Mouse (Mus musculus): ENCODE measurements around the gene Mre11a. TPM values are rescaled to one million over a fixed set of nuclear protein-coding genes. Genes with fewer than 3 reads are reported as not detected.

The Mre11a gene
- polyA plus RNA-seq (2012; rRNA removed), result 2.1 and 3.8 TPM in 2 replicates

- peak; percentile 93 for DNase-seq
- Histone ChIP-seq H3K4me1 (ENCODE audit: control insufficient read depth, insufficient read depth, low read length) (no peaks in the 10 kb centered on the region; the same call in 1 of the 2 replicates), H3K4me3 (replicated peaks; ENCODE audit: extremely low read depth, low read depth, low read length) (peak within 1 kb of the TSS; percentile 92)
- TF ChIP-seq CTCF (IDR thresholded peaks at IDR 0.05; ENCODE audit: insufficient read depth, low read length) (no peak), POLR2A (IDR thresholded peaks at IDR 0.05; ENCODE audit: borderline replicate concordance, extremely low read depth, low read depth, low read length) (peak; percentile 66)
- under 1% methylated on average over 62 of the region's 62 CpGs for WGBS
These were observed at the start of gene Mre11a, which contains the start of gene Ankrd49 for GRCm38 (mm10) chr9:14784039-14785002. Gene Mre11a (plus strand): TSS chr9:14784654. Gene Ankrd49 (minus strand): TSS chr9:14784856.

DNA sequence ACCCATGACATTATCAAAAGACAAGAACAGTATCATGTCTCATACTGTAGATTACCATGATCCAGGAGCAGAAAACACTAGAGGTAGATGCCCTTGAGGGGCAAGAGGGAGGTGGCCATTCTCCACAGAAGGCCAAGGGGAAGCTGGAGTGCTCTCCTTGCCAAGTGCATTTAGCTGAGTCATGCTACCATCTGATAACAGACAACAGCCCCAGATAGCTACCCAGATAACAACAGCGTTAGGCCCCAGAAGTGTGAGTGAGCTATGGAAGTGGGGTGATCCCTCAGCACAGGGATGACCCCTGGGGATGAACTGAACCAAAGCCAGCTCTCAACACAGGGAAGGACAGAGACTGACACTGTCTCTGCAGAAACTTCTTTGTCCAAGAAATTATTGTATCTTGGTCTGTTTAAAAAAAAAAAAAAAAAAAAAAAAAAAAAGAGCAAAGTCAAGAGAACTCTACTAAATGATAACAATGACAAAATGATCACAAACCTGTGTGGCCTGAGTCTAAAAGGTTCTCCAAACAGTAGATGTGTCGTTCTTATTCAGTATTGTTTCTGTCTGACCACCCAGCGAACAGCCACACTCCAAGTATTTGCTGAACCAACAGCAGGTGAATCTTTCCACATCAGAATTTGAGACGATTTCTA is 44.8 kb upstream of the Mre11a start:
- 62% methylated on average over 4 of the region's 4 CpGs for WGBS
- DNase-seq, result no peak
- Histone ChIP-seq H3K4me3 (replicated peaks; ENCODE audit: extremely low read depth, low read depth, low read length) (no peak overlapping the region), H3K4me1 (ENCODE audit: control insufficient read depth, insufficient read depth, low read length) (peaks cover 6% of the 10 kb centered on the region)
- no peak for TF ChIP-seq POLR2A (IDR thresholded peaks at IDR 0.05; ENCODE audit: borderline replicate concordance, extremely low read depth, low read depth, low read length)
- no peak for TF ChIP-seq CTCF (IDR thresholded peaks at IDR 0.05; ENCODE audit: insufficient read depth, low read length)

GRCm38 (mm10) chr9:14740151-14740924 is 44.1 kb upstream of the Mre11a start, which contains the start of gene Piwil4:
Gene Piwil4 (minus strand): TSS chr9:14740733.
- TF ChIP-seq CTCF (IDR thresholded peaks at IDR 0.05; ENCODE audit: insufficient read depth, low read length) (no peak), POLR2A (IDR thresholded peaks at IDR 0.05; ENCODE audit: borderline replicate concordance, extremely low read depth, low read depth, low read length) (no peak)
- no peak for DNase-seq
- Histone ChIP-seq H3K4me1 (ENCODE audit: control insufficient read depth, insufficient read depth, low read length) (peaks cover 6% of the 10 kb centered on the region), H3K4me3 (replicated peaks; ENCODE audit: extremely low read depth, low read depth, low read length) (no peak within 1 kb of the TSS)
- 84% methylated on average over 19 of the region's 19 CpGs for WGBS

DNA sequence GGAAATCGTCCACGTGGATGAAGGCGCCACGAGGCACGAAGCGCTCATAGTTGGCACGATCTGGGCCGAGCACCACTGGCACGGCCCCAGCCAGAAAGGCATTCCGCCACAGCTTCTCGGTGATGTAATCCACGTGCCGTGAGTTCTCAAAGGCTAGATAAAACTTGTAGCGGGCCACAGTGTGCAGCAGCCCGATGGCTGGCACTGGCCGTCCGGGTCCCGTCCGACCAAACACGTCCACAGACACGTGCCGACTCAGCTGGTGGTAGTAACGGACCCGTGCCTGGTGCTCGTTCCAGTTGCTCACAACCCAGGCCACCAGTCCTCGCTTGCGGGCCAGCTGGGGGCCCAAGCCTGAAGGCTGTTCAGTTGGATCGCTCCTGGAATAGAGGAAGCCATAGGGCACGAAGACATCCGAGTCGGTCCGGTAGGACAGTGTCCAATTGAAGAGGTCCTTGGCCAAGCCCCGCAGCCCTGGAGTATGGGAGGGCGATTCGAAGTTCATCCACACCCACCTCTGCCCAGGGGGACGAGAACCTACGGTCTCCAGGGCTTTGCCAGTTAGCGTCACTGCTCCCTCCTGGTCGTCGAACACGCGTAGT is 33.5 kb upstream of the Mre11a start:
- WGBS, result 58% methylated on average over 42 of the region's 42 CpGs
- H3K4me3 ChIP-seq (replicated peaks; ENCODE audit: extremely low read depth, low read depth, low read length), result peak overlapping the region; percentile 63

GRCm38 (mm10) chr9:14751503-14752000 is 32.9 kb upstream of the Mre11a start:
- no peak for TF ChIP-seq CTCF (IDR thresholded peaks at IDR 0.05; ENCODE audit: insufficient read depth, low read length)
- no peak for TF ChIP-seq POLR2A (IDR thresholded peaks at IDR 0.05; ENCODE audit: borderline replicate concordance, extremely low read depth, low read depth, low read length)
- WGBS, result 1% methylated on average over 50 of the region's 50 CpGs
- H3K4me1 ChIP-seq (ENCODE audit: control insufficient read depth, insufficient read depth, low read length), result peaks cover 3% of the 10 kb centered on the region; the same call in 1 of the 2 replicates
- peak overlapping the region; percentile 63 for H3K4me3 ChIP-seq (replicated peaks; ENCODE audit: extremely low read depth, low read depth, low read length)
- no peak for DNase-seq

More for the DNA sequence above, 33.5 kb upstream of the Mre11a start:
- H3K4me1 ChIP-seq (ENCODE audit: control insufficient read depth, insufficient read depth, low read length), result peaks cover 3% of the 10 kb centered on the region; the same call in 1 of the 2 replicates
- DNase-seq, result no peak
- TF ChIP-seq CTCF (IDR thresholded peaks at IDR 0.05; ENCODE audit: insufficient read depth, low read length), result no peak
- no peak for TF ChIP-seq POLR2A (IDR thresholded peaks at IDR 0.05; ENCODE audit: borderline replicate concordance, extremely low read depth, low read depth, low read length)

DNA sequence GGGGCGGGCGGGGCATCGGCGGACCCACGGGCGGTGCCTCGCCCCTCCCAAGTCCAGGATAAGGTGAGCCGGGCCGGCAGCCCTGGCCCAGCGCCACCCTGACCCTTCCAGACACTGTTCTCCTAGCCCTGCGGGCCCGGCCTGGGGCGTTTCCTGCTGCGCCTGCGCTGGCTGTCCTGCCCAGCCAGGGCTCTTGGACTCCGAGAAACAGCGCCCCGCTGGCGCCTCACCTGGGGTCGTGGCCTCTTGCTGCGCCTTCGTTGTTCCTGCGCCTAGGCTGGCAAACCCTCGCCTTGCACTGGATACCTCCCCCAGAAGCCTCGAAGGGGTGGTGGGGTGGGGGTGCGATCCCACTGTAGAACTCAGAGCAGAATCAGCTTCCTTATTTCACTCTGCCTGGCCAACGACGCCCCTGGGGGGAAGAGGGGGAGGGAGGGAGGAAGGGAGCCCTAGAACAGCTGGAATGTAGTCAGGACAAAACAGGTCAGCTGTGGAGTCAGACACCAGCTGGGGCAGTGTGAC is 32.4 kb upstream of the Mre11a start, which contains the start of gene Fut4:
Gene Fut4 (minus strand): TSS at position 393 of the 522 bp plus-strand sequence.
- Histone ChIP-seq H3K4me1 (ENCODE audit: control insufficient read depth, insufficient read depth, low read length) (peaks cover 3% of the 10 kb centered on the region; the same call in 1 of the 2 replicates), H3K4me3 (replicated peaks; ENCODE audit: extremely low read depth, low read depth, low read length) (peak within 1 kb of the TSS; percentile 63)
- under 1% methylated on average over 27 of the region's 28 CpGs for WGBS
- TF ChIP-seq CTCF (IDR thresholded peaks at IDR 0.05; ENCODE audit: insufficient read depth, low read length) (no peak), POLR2A (IDR thresholded peaks at IDR 0.05; ENCODE audit: borderline replicate concordance, extremely low read depth, low read depth, low read length) (0 out of 2 replicates have a peak, but pooled peaks have one; percentile 18)
- peak; percentile 78 for DNase-seq

DNA sequence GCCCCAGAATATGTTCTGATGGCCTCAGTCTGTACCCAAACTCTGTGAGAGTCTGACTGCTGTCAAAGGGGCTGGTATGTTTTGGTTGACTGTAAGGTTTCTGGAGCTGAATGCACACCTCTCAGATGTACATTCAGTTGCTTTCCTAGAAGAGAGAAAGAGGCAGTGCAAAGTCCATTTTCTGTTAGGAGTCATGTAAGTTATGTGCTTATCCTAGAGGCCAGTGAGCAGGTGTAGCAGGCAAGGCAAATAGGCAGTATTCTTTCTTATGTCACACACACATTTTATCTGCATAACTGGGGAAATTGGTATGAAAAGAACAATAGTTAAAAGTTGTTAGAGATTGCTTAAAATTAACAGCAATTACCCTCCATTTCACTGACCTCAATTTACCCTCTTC is 30.5 kb upstream of the Mre11a start:
- no peak overlapping the region for H3K4me3 ChIP-seq (replicated peaks; ENCODE audit: extremely low read depth, low read depth, low read length)
- no peak for TF ChIP-seq CTCF (IDR thresholded peaks at IDR 0.05; ENCODE audit: insufficient read depth, low read length)
- no peak for TF ChIP-seq POLR2A (IDR thresholded peaks at IDR 0.05; ENCODE audit: borderline replicate concordance, extremely low read depth, low read depth, low read length)
- no peak for DNase-seq
- peaks cover 3% of the 10 kb centered on the region; the same call in 1 of the 2 replicates for H3K4me1 ChIP-seq (ENCODE audit: control insufficient read depth, insufficient read depth, low read length)

- WGBS, result 53% methylated on average over 3 of the region's 3 CpGs
- H3K4me3 ChIP-seq (replicated peaks; ENCODE audit: extremely low read depth, low read depth, low read length), result no peak overlapping the region
- no peak for DNase-seq
- TF ChIP-seq CTCF (IDR thresholded peaks at IDR 0.05; ENCODE audit: insufficient read depth, low read length) (no peak), POLR2A (IDR thresholded peaks at IDR 0.05; ENCODE audit: borderline replicate concordance, extremely low read depth, low read depth, low read length) (no peak)
- H3K4me1 ChIP-seq (ENCODE audit: control insufficient read depth, insufficient read depth, low read length), result peaks cover 3% of the 10 kb centered on the region; the same call in 1 of the 2 replicates
These were observed 30.0 kb upstream of the Mre11a start for GRCm38 (mm10) chr9:14754469-14754868.
